Mouse (Mus musculus) MEL (cell line): ENCODE data around the gene Nat8f7.
"Not testable (repeated sequence)": the region's sequence is repeated elsewhere in the genome, so short reads cannot be mapped to it uniquely, and the experiment has no call there.

ENCODE experiments used
- CTCF ChIP-seq, 3 experiments: IDR thresholded peaks in 2 of 3; conservative IDR thresholded peaks in 1 of 3; 2 replicates each; pipeline ENCODE4 v1.5.1; 2011 to 2012; ENCODE audit warnings: low read length in 3 of 3, low read depth in 2 of 3, mild to moderate bottlenecking in 2 of 3, improper control_type of control experiment in 1 of 3, inconsistent platforms in 1 of 3, mixed read lengths in 1 of 3, moderate library complexity in 1 of 3; ENCODE audit not compliant: control insufficient read depth in 1 of 3, insufficient read depth in 1 of 3, poor library complexity in 1 of 3, severe bottlenecking in 1 of 3
- ELF1 ChIP-seq: IDR thresholded peaks from 2 replicates; pipeline ENCODE4 v1.6.1; 2014; ENCODE audit warnings: low read depth, mild to moderate bottlenecking, inconsistent platforms, low read length, improper control_type of control experiment, moderate library complexity
- EP300 ChIP-seq, 2 experiments: IDR thresholded peaks; 2 replicates each; pipeline ENCODE4 v1.6.1; 2011; ENCODE audit warnings: improper control_type of control experiment in 2 of 2, low read length in 2 of 2, low read depth in 1 of 2, mild to moderate bottlenecking in 1 of 2
- ETS1 ChIP-seq: IDR thresholded peaks from 2 replicates; pipeline ENCODE4 v1.6.1; 2012; ENCODE audit warnings: low read depth, mild to moderate bottlenecking, inconsistent platforms, low read length, improper control_type of control experiment, moderate library complexity
- GATA1 ChIP-seq: IDR thresholded peaks from 2 replicates; pipeline ENCODE4 v1.6.1; 2011; ENCODE audit warnings: low read depth, low read length, improper control_type of control experiment
- HCFC1 ChIP-seq: IDR thresholded peaks from 2 replicates; pipeline ENCODE4 v1.6.1; 2012; ENCODE audit warnings: low read depth, mild to moderate bottlenecking, inconsistent platforms, low read length, improper control_type of control experiment, moderate library complexity
- MAX ChIP-seq: IDR thresholded peaks from 2 replicates; pipeline ENCODE4 v1.6.1; 2011; ENCODE audit warnings: low read length, improper control_type of control experiment
- MEF2A ChIP-seq: IDR thresholded peaks from 2 replicates; pipeline ENCODE4 v1.6.1; 2014; ENCODE audit warnings: low read depth, mild to moderate bottlenecking, inconsistent platforms, low read length, improper control_type of control experiment; ENCODE audit not compliant: poor library complexity, insufficient replicate concordance, severe bottlenecking; ENCODE audit errors: extremely low read depth
- MXI1 ChIP-seq: IDR thresholded peaks from 2 replicates; pipeline ENCODE4 v1.6.1; 2011; ENCODE audit warnings: mild to moderate bottlenecking, low read depth, low read length, improper control_type of control experiment
- MYC ChIP-seq: IDR thresholded peaks from 2 replicates; pipeline ENCODE4 v1.6.1; 2011; ENCODE audit warnings: low read depth, mild to moderate bottlenecking, low read length, improper control_type of control experiment, moderate library complexity
- POLR2A ChIP-seq, 2 experiments: IDR thresholded peaks; 2 replicates each; pipeline ENCODE4 v1.6.1; 2011 to 2012; ENCODE audit warnings: low read length in 2 of 2, mild to moderate bottlenecking in 2 of 2, control low read depth in 1 of 2, improper control_type of control experiment in 1 of 2, low read depth in 1 of 2, moderate library complexity in 1 of 2; ENCODE audit not compliant: control insufficient read depth in 1 of 2, insufficient read depth in 1 of 2, poor library complexity in 1 of 2
- RCOR1 ChIP-seq: IDR thresholded peaks from 2 replicates; pipeline ENCODE4 v1.6.1; 2012; ENCODE audit warnings: low read depth, mild to moderate bottlenecking, inconsistent platforms, low read length, improper control_type of control experiment
- TAL1 ChIP-seq: IDR thresholded peaks from 2 replicates; pipeline ENCODE4 v1.6.1; 2012; ENCODE audit warnings: mild to moderate bottlenecking, inconsistent platforms, low read length, moderate library complexity, mixed read lengths
- TBP ChIP-seq: IDR thresholded peaks from 2 replicates; pipeline ENCODE4 v1.8.0; 2011; ENCODE audit warnings: low read depth, low read length, improper control_type of control experiment

- not testable (repeated sequence) for TF ChIP-seq MEF2A; POLR2A (IDR thresholded peaks at IDR 0.05; ENCODE audit: control insufficient read depth in 1 of 2, insufficient read depth in 1 of 2, low read depth in 1 of 2, low read length in 2 of 2, poor library complexity in 1 of 2); EP300 (IDR thresholded peaks at IDR 0.05; ENCODE audit: low read depth in 1 of 2, low read length in 2 of 2); CTCF (IDR thresholded peaks at IDR 0.05 in 2 of 3, conservative IDR thresholded peaks at IDR 0.05 in 1 of 3; ENCODE audit: control insufficient read depth in 1 of 3, insufficient read depth in 1 of 3, low read depth in 2 of 3, low read length in 3 of 3, poor library complexity in 1 of 3, severe bottlenecking in 1 of 3); ETS1; GATA1; ELF1; TAL1; HCFC1; MYC; RCOR1; MXI1; MAX; TBP
These were observed 3.8 kb downstream of the Nat8f7 start for GRCm38 (mm10) chr6:85709206-85709605.
